ENCODE assay signal across 17 mouse cellular contexts in the genomic region with DNA sequence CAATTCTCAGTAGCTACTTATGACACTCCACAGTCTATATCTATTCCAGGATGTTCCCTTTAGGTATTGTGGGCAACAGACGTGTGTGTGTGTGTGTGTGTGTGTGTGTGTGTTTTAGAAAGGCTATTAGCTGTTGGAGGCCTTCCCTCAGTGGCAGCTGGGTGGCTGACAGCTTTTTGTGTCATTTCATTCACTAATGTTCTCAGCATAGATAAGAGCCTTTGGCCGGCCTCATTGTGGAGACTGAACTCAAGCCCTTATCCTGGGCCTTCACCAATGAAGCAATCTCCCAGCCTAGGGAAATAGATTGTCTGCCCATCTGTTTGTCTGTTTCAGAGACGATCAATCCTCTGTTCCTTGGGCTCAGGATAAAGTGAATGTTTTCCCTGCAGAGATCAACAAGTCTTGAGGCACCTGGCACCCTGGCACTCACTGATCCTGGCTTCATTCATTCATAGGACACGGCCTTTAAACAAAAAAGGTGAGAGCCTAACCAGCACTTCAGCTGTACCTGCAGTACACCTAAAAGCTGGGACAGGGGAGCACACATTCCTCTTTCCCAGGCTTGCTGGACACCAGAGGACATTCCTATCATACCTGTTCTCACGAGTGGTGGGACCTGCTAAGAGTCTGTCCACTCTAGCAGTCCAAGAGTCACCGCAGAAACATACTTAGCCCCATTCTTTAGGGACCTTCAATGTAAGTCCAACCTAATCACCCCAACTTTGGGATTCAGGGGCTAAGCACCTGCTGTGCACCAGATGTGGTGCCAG. TPM values are rescaled to one million over a fixed set of nuclear protein-coding genes. Genes with fewer than 3 reads are reported as not detected.
A peak's percentile ranks its signal among the peaks of the same experiment; 100 is the strongest.
DNase-seq lines count a peak whose midpoint lies in the region; ATAC-seq and TF ChIP-seq lines count a peak whose summit lies in the region.
"Had no signal": no experiment of that assay in that cellular context is flagged by ENCODE, and none has a peak within 500 bp of the region (broad histone marks: within the 10 kb centered on the region; RNA-seq: fewer than 3 reads in every experiment).

No protein-coding gene starts in this region.

- peaks cover 7% of the 10 kb centered on the region; the same call in 1 of the 2 replicates for H3K9me3 ChIP-seq in kidney, embryonic 16.5 days (ENCODE audit: low read length)
- H3K9me3 ChIP-seq: embryonic facial prominence, embryonic 12.5 days; forebrain, embryonic 13.5 days; midbrain, embryonic 13.5 days had no signal

- H3K9ac ChIP-seq in kidney, embryonic 16.5 days (replicated peaks; ENCODE audit: low read length) = no peak overlapping the region
- H3K9ac ChIP-seq: embryonic facial prominence, embryonic 12.5 days; forebrain, embryonic 13.5 days had no signal

- no peaks in the 10 kb centered on the region for H3K27me3 ChIP-seq in kidney, embryonic 16.5 days (ENCODE audit: insufficient read depth, low read length)
- H3K27me3 ChIP-seq: embryonic facial prominence, embryonic 12.5 days; forebrain, embryonic 13.5 days; midbrain, embryonic 13.5 days had no signal

- DNase-seq in kidney, postnatal 4 days = no peak
- DNase-seq in induced T-regulatory cell, adult 2 months (ENCODE audit: low read depth) = peak; percentile 34
- no peak for DNase-seq in layer of hippocampus, adult 9-10 months (ENCODE audit: low spot score)
- no peak for DNase-seq in urinary bladder, postnatal 4 days (ENCODE audit: low spot score in 2 of 2)
- no peak for DNase-seq in ovary, postnatal 36 days (ENCODE audit: low spot score)
- DNase-seq: adrenal gland, adult 2 months; cerebellum, postnatal 25 days; gastrocnemius, postnatal 14 days; right cerebral cortex, postnatal 4 days; thymus, adult 2 months had no signal

- no peak for ATAC-seq in kidney, embryonic 16.5 days (ENCODE audit: low FRiP score, low TSS enrichment)
- ATAC-seq: forebrain, embryonic 13.5 days; intestine, postnatal 0 days; midbrain, embryonic 13.5 days had no signal

- H3K4me1 ChIP-seq in kidney, embryonic 16.5 days (ENCODE audit: insufficient read depth, low read length) = peaks cover 49% of the 10 kb centered on the region
- H3K4me1 ChIP-seq in bone marrow macrophage, adult 2 months (ENCODE audit: control insufficient read depth, insufficient read depth, low read length) = peaks cover 32% of the 10 kb centered on the region

- no peak for TF ChIP-seq POLR2A in bone marrow macrophage, adult 2 months (IDR thresholded peaks at IDR 0.05; ENCODE audit: borderline replicate concordance, low read depth, low read length)

- 0 out of 2 replicates have a peak overlapping the region, but pooled peaks have one; percentile 15 for H3K27ac ChIP-seq in kidney, embryonic 16.5 days (ENCODE audit: low read length)
- H3K27ac ChIP-seq in bone marrow macrophage, adult 2 months (ENCODE audit: insufficient read depth, low read depth, low read length) = peak overlapping the region; percentile 48
- H3K27ac ChIP-seq in macrophage = peak overlapping the region; percentile 78

- 82% methylated on average over 6 of the region's 6 CpGs for WGBS in kidney, embryonic 16.5 days
- WGBS in macrophage (ENCODE audit: missing documents) = 92% methylated on average over 6 of the region's 6 CpGs

- no peak for TF ChIP-seq CTCF in bone marrow macrophage, adult 2 months (IDR thresholded peaks at IDR 0.05; ENCODE audit: low read depth, low read length)

- no peak overlapping the region for H3K4me2 ChIP-seq in kidney, embryonic 16.5 days (replicated peaks; ENCODE audit: low read depth, low read length)
- H3K4me2 ChIP-seq: embryonic facial prominence, embryonic 12.5 days; forebrain, embryonic 13.5 days; midbrain, embryonic 13.5 days had no signal

- no peak overlapping the region for H3K4me3 ChIP-seq in kidney, embryonic 16.5 days (ENCODE audit: low read length)
- H3K4me3 ChIP-seq in bone marrow macrophage, adult 2 months (ENCODE audit: insufficient read depth, low read length) = no peak overlapping the region
- H3K4me3 ChIP-seq in macrophage (ENCODE audit: inconsistent target) = no peak overlapping the region
- H3K4me3 ChIP-seq: embryonic facial prominence, embryonic 12.5 days; forebrain, embryonic 13.5 days; midbrain, embryonic 13.5 days had no signal

- H3K79me2 ChIP-seq in macrophage (ENCODE audit: inconsistent target) = no peaks in the 10 kb centered on the region

- H3K36me3 ChIP-seq in kidney, embryonic 16.5 days (ENCODE audit: insufficient read depth, low read length) = peaks cover 4% of the 10 kb centered on the region; the same call in 1 of the 2 replicates
- H3K36me3 ChIP-seq in macrophage (ENCODE audit: inconsistent target) = no peaks in the 10 kb centered on the region

RNA-seq across cellular contexts. Expression of a gene that starts 52.6 kb away (rescaled TPM):
- polyA plus RNA-seq in kidney, embryonic 16.5 days (2015; fragmentation: Nextera tagmentation; extraction: Ambion mirVana) = 27.8 and 27.9 TPM in 2 replicates
- 6.5 and 6.9 TPM in 2 replicates for polyA plus RNA-seq in bone marrow macrophage, adult 2 months (2012; ENCODE audit: insufficient read depth, insufficient read length, missing spikeins)
- 10 to 100 TPM; 10.5 to 76.5 (median 36.5) TPM for total RNA-seq in macrophage (2018; cell fraction: chromatin; rRNA removed)
- 10 to 100 TPM in 19 of 26 experiments, 1 to 10 TPM in 7; 6.8 to 18.9 (median 14.1) TPM for total RNA-seq in macrophage (2018; cell fraction: cytosol; rRNA removed)
- total RNA-seq in macrophage (2018; cell fraction: nucleus; rRNA removed) = 10 to 100 TPM; 13.1 to 61.7 (median 28.8) TPM
- polyA plus RNA-seq in macrophage (2018) = 9.9 to 14.5 TPM (median 12.2 TPM) in 3 replicates

Comparison
In these comparisons a context has a peak if more than half of its experiments do, and no peak if none do; other contexts are left out.
1. H3K27ac ChIP-seq: peak in every context shown above with its lines; median percentile 78 in macrophage; 48 in bone marrow macrophage, adult 2 months; 15 in kidney, embryonic 16.5 days.